Comparison of ENCODE assay signal across 8 mouse cellular contexts in the genomic region with DNA sequence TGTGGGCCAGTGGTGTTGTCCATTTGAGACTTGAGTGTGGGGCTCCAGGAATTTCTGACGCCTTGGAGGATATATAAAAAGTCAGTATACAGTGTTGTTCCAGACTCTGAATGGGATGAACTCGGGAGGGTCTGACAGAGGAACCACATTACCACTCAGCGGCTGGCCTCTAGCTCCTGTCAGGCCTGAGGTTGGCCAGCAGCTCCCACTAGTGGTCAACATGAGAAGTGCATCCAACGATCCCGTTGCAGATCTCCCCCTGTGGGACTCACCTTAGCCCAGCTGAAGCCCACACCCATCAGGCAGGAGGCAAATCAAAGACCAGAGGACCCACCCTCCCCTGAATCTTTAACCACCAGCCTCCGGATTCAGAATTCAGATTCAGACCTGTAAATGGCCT. TPM values are rescaled to one million over a fixed set of nuclear protein-coding genes. Genes with fewer than 3 reads are reported as not detected.
DNase-seq lines count a peak whose midpoint lies in the region; ATAC-seq and TF ChIP-seq lines count a peak whose summit lies in the region.

No protein-coding gene starts in this region.

- intact Hi-C loops in heart, postnatal 36 days (cut with DNase I) = loop anchor here (1.0 to 10.0 kb wide), 4 partner anchors 115 to 314 kb away; partner anchors contain the start of gene Wdr48

- H3K4me1 ChIP-seq in ES-E14 (ENCODE audit: control insufficient read depth in 2 of 2, insufficient read depth in 2 of 2, low read length in 2 of 2, poor library complexity in 1 of 2) = peaks cover 0 to 10% of the 10 kb centered on the region in 2 experiments; a peak in 1 of 4 replicates
- H3K4me1 ChIP-seq in forebrain, embryonic 13.5 days = peaks cover 23% of the 10 kb centered on the region
- peaks cover 5% of the 10 kb centered on the region for H3K4me1 ChIP-seq in lung, embryonic 16.5 days (replicated peaks; ENCODE audit: control insufficient read depth, insufficient read depth, low read length)

- H3K9ac ChIP-seq in ES-E14 (ENCODE audit: insufficient read depth, low read depth, low read length, poor library complexity, severe bottlenecking) = no peak overlapping the region
- H3K9ac ChIP-seq in forebrain, embryonic 13.5 days = no peak overlapping the region
- H3K9ac ChIP-seq in lung, embryonic 16.5 days (ENCODE audit: low read length) = no peak overlapping the region

- in situ Hi-C loops in ES-E14 (cut with MboI; ENCODE audit: low sequenced_read_pairs in 2 of 2, unreplicated experiment in 2 of 2) = no loop called here

- no peak overlapping the region for H3K4me2 ChIP-seq in forebrain, embryonic 13.5 days
- no peak overlapping the region for H3K4me2 ChIP-seq in lung, embryonic 16.5 days (ENCODE audit: low read depth, low read length)

- no peaks in the 10 kb centered on the region for H3K36me3 ChIP-seq in ES-E14 (ENCODE audit: control insufficient read depth, insufficient read depth, low read length, poor library complexity, severe bottlenecking)
- no peaks in the 10 kb centered on the region for H3K36me3 ChIP-seq in forebrain, embryonic 13.5 days (ENCODE audit: poor library complexity, severe bottlenecking)
- H3K36me3 ChIP-seq in lung, embryonic 16.5 days (ENCODE audit: control insufficient read depth, insufficient read depth, low read length) = no peaks in the 10 kb centered on the region

- H3K9me3 ChIP-seq in ES-E14 (ENCODE audit: control insufficient read depth, insufficient read depth, low read depth, low read length) = no peaks in the 10 kb centered on the region
- H3K9me3 ChIP-seq in forebrain, embryonic 13.5 days (replicated peaks) = no peaks in the 10 kb centered on the region
- no peaks in the 10 kb centered on the region for H3K9me3 ChIP-seq in lung, embryonic 16.5 days (ENCODE audit: control insufficient read depth, low read length)

- H3K4me3 ChIP-seq in ES-E14 (ENCODE audit: insufficient read depth in 1 of 2, low read depth in 1 of 2, low read length in 2 of 2, poor library complexity in 1 of 2, severe bottlenecking in 1 of 2) = no peak overlapping the region
- H3K4me3 ChIP-seq in forebrain, embryonic 13.5 days = no peak overlapping the region
- no peak overlapping the region for H3K4me3 ChIP-seq in lung, embryonic 16.5 days (ENCODE audit: low read length)

- DNase-seq in ES-E14 (ENCODE audit: low read depth, low spot score) = peak; percentile 86
- DNase-seq in c-Kit-positive CD71-positive TER-119-negative erythroid progenitor cells, embryonic 14.5 days (ENCODE audit: low read depth) = peak; percentile 22
- peak; percentile 77 to 83 for DNase-seq in heart, postnatal 36 days
- DNase-seq in layer of hippocampus, adult 11-12 months (ENCODE audit: low spot score) = peak; percentile 69
- peak; percentile 73 for DNase-seq in ovary, postnatal 14 days (ENCODE audit: low spot score)
- DNase-seq in thymus, postnatal 14 days = peak; percentile 84

- H3K27me3 ChIP-seq in forebrain, embryonic 13.5 days = peaks cover 41% of the 10 kb centered on the region
- H3K27me3 ChIP-seq in lung, embryonic 16.5 days (ENCODE audit: control insufficient read depth, insufficient read depth, low read depth, low read length) = peaks cover 47% of the 10 kb centered on the region

- 2% methylated on average over 6 of the region's 6 CpGs for WGBS in forebrain, embryonic 13.5 days
- WGBS in lung, embryonic 16.5 days = under 1% methylated on average over 6 of the region's 6 CpGs

- H3K27ac ChIP-seq in ES-E14 (ENCODE audit: insufficient read depth, low read depth, low read length, poor library complexity, severe bottlenecking) = no peak overlapping the region
- H3K27ac ChIP-seq in forebrain, embryonic 13.5 days = no peak overlapping the region
- no peak overlapping the region for H3K27ac ChIP-seq in lung, embryonic 16.5 days (ENCODE audit: low read length)

- peak; percentile 50 for ATAC-seq in forebrain, embryonic 13.5 days
- peak; percentile 60 for ATAC-seq in lung, embryonic 16.5 days (ENCODE audit: low read depth)

TF ChIP-seq in ES-E14, 5 proteins besides CTCF, POLR2A, EP300 and RAD21:
- no peak for TF ChIP-seq MAFK (IDR thresholded peaks at IDR 0.05; ENCODE audit: insufficient read depth, low read depth, low read length)
- TF ChIP-seq ZNF384 (IDR thresholded peaks at IDR 0.05; ENCODE audit: low read depth, low read length) = no peak
- no peak for TF ChIP-seq HCFC1 (IDR thresholded peaks at IDR 0.05; ENCODE audit: borderline replicate concordance, insufficient read depth, low read length)
- peak; percentile 72; the same call in 1 of the 2 replicates for TF ChIP-seq ZC3H11A (IDR thresholded peaks at IDR 0.05; ENCODE audit: borderline replicate concordance, low read depth, low read length)

RNA-seq across cellular contexts. Expression of gene Scn5a, which starts 1.9 kb away (rescaled TPM):
- total RNA-seq in ES-E14 (2012; rRNA removed) = 0.76 and 0.95 TPM in 2 replicates
- 0.83 and 1.3 TPM in 2 replicates for polyA plus RNA-seq in forebrain, embryonic 13.5 days (2015; fragmentation: Nextera tagmentation; extraction: Ambion mirVana)
- total RNA-seq in heart, postnatal 36 days (2021) = 100 to 1,000 TPM; 127 to 161 TPM
- 0.67 and 0.80 TPM in 2 replicates for polyA plus RNA-seq in lung, embryonic 16.5 days (2015; fragmentation: Nextera tagmentation; extraction: Ambion mirVana)

Comparison
In these comparisons a context has a peak if more than half of its experiments do, and no peak if none do; other contexts are left out.
1. DNase-seq: peak in every context shown above with its lines; median percentile 86 in ES-E14; 84 in thymus, postnatal 14 days; 80 in heart, postnatal 36 days; 73 in ovary, postnatal 14 days; 69 in layer of hippocampus, adult 11-12 months; 22 in c-Kit-positive CD71-positive TER-119-negative erythroid progenitor cells, embryonic 14.5 days.
2. RNA of gene Scn5a, which starts 1.9 kb away (total RNA-seq): 127 to 161 TPM in heart, postnatal 36 days; 0.76 to 0.95 TPM in ES-E14; every median in the first group is over 10 times any median in the second.